Mouse (Mus musculus) stomach, embryonic 14.5 days (tissue): ENCODE data around the gene Hist3h2ba. TPM values are rescaled to one million over a fixed set of nuclear protein-coding genes. Genes with fewer than 3 reads are reported as not detected.

Experiments used
- ATAC-seq: fragments of 200-750 bp; cut with Nextera tagmentation; 2 replicates; pipeline ENCODE4 v1.8.0; 2017; ENCODE audit warnings: low read depth, moderate TSS enrichment; ENCODE audit not compliant: insufficient number of reproducible peaks, insufficient read depth, low FRiP score
- H3K27ac ChIP-seq: fragments of 300-500 bp; sonication (generic); 2 replicates; pipeline ENCODE4 v1.5.1; 2014; ENCODE audit warnings: mild to moderate bottlenecking, low read length, moderate library complexity, mixed read lengths
- H3K27me3 ChIP-seq: fragments of 300-500 bp; sonication (generic); 2 replicates; pipeline ENCODE4 v1.6.1; 2014; ENCODE audit warnings: low read length, control low read depth, mixed read lengths; ENCODE audit not compliant: control insufficient read depth, insufficient read depth
- H3K36me3 ChIP-seq: fragments of 300-500 bp; sonication (generic); 2 replicates; pipeline ENCODE4 v1.6.1; 2014; ENCODE audit warnings: mild to moderate bottlenecking, control low read depth, low read length, moderate library complexity, mixed read lengths; ENCODE audit not compliant: control insufficient read depth, insufficient read depth
- H3K4me1 ChIP-seq: fragments of 300-500 bp; sonication (generic); 2 replicates; pipeline ENCODE4 v1.6.1; 2014; ENCODE audit warnings: low read length, control low read depth, mixed read lengths; ENCODE audit not compliant: control insufficient read depth, insufficient read depth
- H3K4me2 ChIP-seq: fragments of 300-500 bp; sonication (generic); replicated peaks from 2 replicates; pipeline ENCODE4 v1.6.1; 2014; ENCODE audit warnings: low read depth, low read length, control low read depth
- H3K4me3 ChIP-seq: fragments of 300-500 bp; sonication (generic); 2 replicates; pipeline ENCODE4 v1.5.1; 2014; ENCODE audit warnings: low read depth, low read length, control low read depth
- H3K9ac ChIP-seq: fragments of 300-500 bp; sonication (generic); replicated peaks from 2 replicates; pipeline ENCODE4 v1.6.1; 2014; ENCODE audit warnings: low read depth, mild to moderate bottlenecking, control low read depth, low read length, moderate library complexity, mixed read lengths
- H3K9me3 ChIP-seq: fragments of 300-500 bp; sonication (generic); 2 replicates; pipeline ENCODE4 v1.6.1; 2016; ENCODE audit warnings: low read depth, low read length, control low read depth; ENCODE audit not compliant: control insufficient read depth
- WGBS: fragments of 180-500 bp; shearing (Covaris S2); extraction: QIAGEN DNeasy Blood & Tissue Kit; methylation state at CpG from one replicate; pipeline ENCODE4 v1.1.7; 2014; 5-methylcytosine and 5-hydroxymethylcytosine counted together
- polyA plus RNA-seq: library from polyadenylated mRNA; unstranded; fragments of >200 nt; fragmentation: Nextera tagmentation; extraction: Ambion mirVana; gene quantifications from 2 replicates; pipeline ENCODE4 v1.2.1, GENCODE M21; 2014

Gene Hist3h2ba
- polyA plus RNA-seq, 1 experiment from 2014 or later: 31.2 TPM

GRCm38 (mm10) chr11:58982471-58983097 lies 33.9 kb downstream of the Hist3h2ba start:
- WGBS: 88% methylated on average over 18 of the region's 18 CpGs

DNA sequence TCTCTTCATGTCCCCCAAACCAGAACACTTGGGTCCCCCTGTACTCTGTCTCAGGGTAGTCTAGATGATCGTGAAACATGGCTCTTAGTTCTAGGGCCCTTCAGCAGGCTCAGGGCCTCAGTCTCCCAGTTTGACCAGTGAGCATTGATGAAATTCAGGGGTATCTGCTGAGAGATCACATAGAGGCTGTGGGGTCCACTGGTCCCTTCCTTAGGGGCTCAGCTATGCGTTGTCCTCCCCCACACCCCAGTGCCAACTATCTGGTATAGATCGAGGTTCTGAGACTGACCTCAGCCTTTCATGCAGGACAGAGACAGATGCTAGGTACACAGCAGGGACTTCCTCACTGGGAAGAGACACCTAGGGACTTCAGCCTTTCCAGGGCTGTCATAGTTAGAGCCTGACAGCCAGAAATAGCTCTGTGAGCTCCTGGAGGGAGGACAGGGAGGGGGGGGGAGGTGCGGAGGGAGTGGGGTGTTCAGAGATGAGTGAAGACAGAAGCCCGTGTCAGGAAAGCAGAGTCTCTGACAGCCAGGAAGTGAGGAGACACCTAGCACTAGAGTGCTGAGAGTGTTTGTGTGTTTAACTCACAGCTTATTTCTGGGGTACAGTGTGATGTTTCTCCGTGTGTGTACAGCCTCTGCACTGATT lies 35.1 kb downstream of the Hist3h2ba start:
- H3K9me3 ChIP-seq: no peaks in the 10 kb centered on the region
- H3K36me3 ChIP-seq: peaks cover 42% of the 10 kb centered on the region
- H3K9ac ChIP-seq: no peak overlapping the region
- peaks cover 15% of the 10 kb centered on the region for H3K4me1 ChIP-seq
- no peak overlapping the region for H3K27ac ChIP-seq
- H3K4me2 ChIP-seq: no peak overlapping the region
- no peaks in the 10 kb centered on the region for H3K27me3 ChIP-seq
- 86% methylated on average over 6 of the region's 6 CpGs for whole genome bisulfite sequencing
- no peak overlapping the region for H3K4me3 ChIP-seq
- ATAC-seq: no peak

More at GRCm38 (mm10) chr11:58982471-58983097, 33.9 kb downstream of the Hist3h2ba start:
- H3K9me3 ChIP-seq: no peaks in the 10 kb centered on the region
- no peak overlapping the region for H3K4me2 ChIP-seq
- peaks cover 17% of the 10 kb centered on the region for H3K4me1 ChIP-seq
- no peak overlapping the region for H3K4me3 ChIP-seq
- no peaks in the 10 kb centered on the region for H3K27me3 ChIP-seq
- H3K27ac ChIP-seq: no peak overlapping the region
- H3K9ac ChIP-seq: no peak overlapping the region
- no peak for ATAC-seq
- peaks cover 32% of the 10 kb centered on the region; the same call in 1 of the 2 replicates for H3K36me3 ChIP-seq

DNA sequence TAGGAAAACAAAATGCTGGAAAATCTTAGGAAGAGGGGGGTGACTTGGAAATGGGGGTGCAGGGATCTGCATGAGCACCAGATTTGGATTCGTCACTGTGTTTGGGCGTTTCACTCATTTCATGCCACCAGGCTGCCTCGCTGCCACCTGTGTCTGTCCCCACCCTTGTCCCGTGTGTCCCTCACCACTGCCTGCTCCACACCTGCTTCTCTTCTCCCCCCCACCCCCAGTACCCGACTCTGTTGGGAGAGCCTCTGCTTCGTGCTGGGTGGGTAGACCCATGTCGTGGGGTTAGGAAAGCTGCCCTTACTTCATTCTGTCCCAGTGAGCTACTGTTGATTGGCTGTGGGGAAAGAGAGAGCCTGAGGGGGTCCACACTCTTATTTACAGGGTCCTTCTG lies 35.9 kb downstream of the Hist3h2ba start:
- 89% methylated on average over 7 of the region's 7 CpGs for WGBS
- H3K36me3 ChIP-seq: peaks cover 48% of the 10 kb centered on the region
- no peaks in the 10 kb centered on the region for H3K27me3 ChIP-seq
- no peak overlapping the region for H3K4me2 ChIP-seq
- H3K4me1 ChIP-seq: peaks cover 7% of the 10 kb centered on the region
- H3K9me3 ChIP-seq: no peaks in the 10 kb centered on the region
- ATAC-seq: no peak
- no peak overlapping the region for H3K4me3 ChIP-seq
- no peak overlapping the region for H3K9ac ChIP-seq
- no peak overlapping the region for H3K27ac ChIP-seq

DNA sequence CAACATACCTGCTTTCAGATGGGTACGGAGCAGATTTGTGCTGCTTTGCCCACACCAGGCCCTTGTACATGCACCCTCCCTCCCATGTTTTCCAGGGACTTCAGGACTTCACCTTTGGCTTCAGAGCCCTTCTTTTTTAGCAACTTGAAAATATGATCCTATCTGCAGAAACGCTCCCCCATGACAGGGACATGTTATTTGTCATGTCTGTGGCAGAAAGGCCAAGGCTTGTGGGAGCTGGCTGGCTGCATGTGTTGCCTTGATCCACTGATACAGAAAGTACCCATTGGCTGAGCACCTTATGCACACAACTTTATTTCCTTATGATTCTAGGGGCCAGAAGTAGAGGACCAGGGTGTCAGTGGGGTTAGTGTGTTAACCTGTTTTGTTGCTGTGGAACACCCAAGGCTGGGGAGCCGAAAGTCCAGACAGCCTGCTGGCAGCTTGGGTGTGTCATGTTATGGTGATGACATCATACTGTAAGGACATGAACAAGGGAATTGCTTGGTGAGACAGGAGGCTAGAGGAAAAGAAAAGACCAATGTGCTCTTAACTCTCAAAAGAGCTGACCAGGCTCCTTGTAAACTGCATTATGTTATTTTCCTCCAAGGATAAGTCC lies 36.7 kb downstream of the Hist3h2ba start:
- Histone ChIP-seq H3K27me3 (no peaks in the 10 kb centered on the region), H3K9ac (no peak overlapping the region), H3K4me1 (no peaks in the 10 kb centered on the region), H3K4me3 (no peak overlapping the region), H3K36me3 (peaks cover 54% of the 10 kb centered on the region), H3K27ac (no peak overlapping the region), H3K4me2 (no peak overlapping the region), H3K9me3 (no peaks in the 10 kb centered on the region)
- ATAC-seq: no peak
- WGBS: 87% methylated on average over 3 of the region's 3 CpGs

DNA sequence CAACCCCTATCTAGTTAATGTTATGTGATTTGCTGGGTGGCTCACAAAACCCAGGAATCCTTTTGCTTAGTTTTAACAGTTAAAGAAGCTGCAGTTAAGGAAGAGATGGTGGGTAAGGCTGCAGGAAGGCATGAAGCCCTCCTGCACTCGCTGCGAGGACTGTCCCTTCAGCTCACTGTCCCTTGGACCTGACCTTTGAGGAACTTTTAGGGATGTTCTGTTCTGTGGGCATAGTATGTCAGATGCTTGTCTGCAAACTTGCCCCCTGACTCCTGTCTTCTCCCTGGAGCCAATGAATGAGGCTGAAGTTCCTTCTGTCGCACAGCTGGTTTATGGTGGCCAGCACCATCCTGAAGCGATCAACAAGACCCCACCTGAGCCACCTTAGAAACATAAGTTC lies 40.4 kb downstream of the Hist3h2ba start:
- H3K4me2 ChIP-seq: no peak overlapping the region
- H3K4me3 ChIP-seq: no peak overlapping the region
- ATAC-seq: no peak
- H3K9ac ChIP-seq: no peak overlapping the region
- H3K36me3 ChIP-seq: peaks cover 51% of the 10 kb centered on the region
- WGBS: 94% methylated on average over 4 of the region's 4 CpGs
- H3K9me3 ChIP-seq: no peaks in the 10 kb centered on the region
- no peaks in the 10 kb centered on the region for H3K4me1 ChIP-seq
- H3K27ac ChIP-seq: no peak overlapping the region
- H3K27me3 ChIP-seq: no peaks in the 10 kb centered on the region

- no peaks in the 10 kb centered on the region for H3K27me3 ChIP-seq
- H3K9me3 ChIP-seq: no peaks in the 10 kb centered on the region
- 90% methylated on average over 17 of the region's 17 CpGs for WGBS
- H3K36me3 ChIP-seq: peaks cover 44% of the 10 kb centered on the region
- H3K9ac ChIP-seq: no peak overlapping the region
- no peak for ATAC-seq
- no peak overlapping the region for H3K27ac ChIP-seq
- no peaks in the 10 kb centered on the region for H3K4me1 ChIP-seq
- H3K4me2 ChIP-seq: no peak overlapping the region
- H3K4me3 ChIP-seq: no peak overlapping the region
Measured at GRCm38 (mm10) chr11:58990141-58990540, 41.4 kb downstream of the Hist3h2ba start.

DNA sequence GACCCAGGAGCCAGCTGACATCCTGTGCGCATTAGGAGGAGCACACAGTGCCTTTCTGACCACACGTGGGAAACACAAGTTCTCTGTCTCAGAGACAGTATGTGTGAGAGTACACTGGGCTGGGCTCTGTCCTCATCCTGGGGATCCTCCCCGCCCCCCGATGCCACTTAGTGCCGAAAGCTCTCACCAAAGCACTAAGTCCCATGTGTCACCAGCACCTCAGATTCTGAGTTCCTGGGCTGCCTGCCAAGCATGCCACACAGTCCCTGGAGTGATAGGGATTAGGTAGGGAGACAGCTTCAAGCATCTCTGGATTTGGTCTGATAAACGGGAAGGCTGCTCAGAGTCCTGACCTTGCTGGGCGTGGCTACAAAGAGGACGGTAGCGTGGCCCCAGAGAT lies 42.1 kb downstream of the Hist3h2ba start:
- Histone ChIP-seq H3K9ac (no peak overlapping the region), H3K4me1 (no peaks in the 10 kb centered on the region), H3K27me3 (no peaks in the 10 kb centered on the region), H3K27ac (no peak overlapping the region), H3K4me2 (no peak overlapping the region), H3K36me3 (peaks cover 38% of the 10 kb centered on the region), H3K9me3 (no peaks in the 10 kb centered on the region), H3K4me3 (no peak overlapping the region)
- 78% methylated on average over 9 of the region's 9 CpGs for WGBS
- no peak for ATAC-seq

GRCm38 (mm10) chr11:58991911-58992310 lies 43.2 kb downstream of the Hist3h2ba start:
- Histone ChIP-seq H3K27ac (no peak overlapping the region), H3K9ac (no peak overlapping the region), H3K4me3 (no peak overlapping the region), H3K9me3 (no peaks in the 10 kb centered on the region), H3K4me1 (no peaks in the 10 kb centered on the region), H3K36me3 (peaks cover 33% of the 10 kb centered on the region), H3K4me2 (no peak overlapping the region), H3K27me3 (no peaks in the 10 kb centered on the region)
- WGBS: 80% methylated on average over 3 of the region's 3 CpGs
- ATAC-seq: no peak
